Mouse (Mus musculus): Measurements from ENCODE around the gene Lyzl4. TPM values are rescaled to one million over a fixed set of nuclear protein-coding genes. Genes with fewer than 3 reads are reported as not detected.

Gene Lyzl4
- polyA plus RNA-seq, 1 experiment: not detected

- no peak for TF ChIP-seq GATA1 (IDR thresholded peaks at IDR 0.05; ENCODE audit: low read length)
Measured at GRCm38 (mm10) chr9:121630627-121631026, 11.3 kb downstream of the Lyzl4 start.

GRCm38 (mm10) chr9:121624920-121625319 is 17.0 kb downstream of the Lyzl4 start:
- TF ChIP-seq GATA1 (IDR thresholded peaks at IDR 0.05; ENCODE audit: low read length): no peak

- TF ChIP-seq GATA1 (IDR thresholded peaks at IDR 0.05; ENCODE audit: low read length): no peak
Measured at GRCm38 (mm10) chr9:121623235-121623634, 18.7 kb downstream of the Lyzl4 start.

GRCm38 (mm10) chr9:121619441-121619840 is 22.5 kb downstream of the Lyzl4 start:
- TF ChIP-seq GATA1 (IDR thresholded peaks at IDR 0.05; ENCODE audit: low read length): no peak

GRCm38 (mm10) chr9:121616471-121616870 is 25.4 kb downstream of the Lyzl4 start:
- TF ChIP-seq GATA1 (IDR thresholded peaks at IDR 0.05; ENCODE audit: low read length): no peak

- no peak for TF ChIP-seq GATA1 (IDR thresholded peaks at IDR 0.05; ENCODE audit: low read length)
Measured at GRCm38 (mm10) chr9:121614241-121614757, 27.6 kb downstream of the Lyzl4 start.

- TF ChIP-seq GATA1 (IDR thresholded peaks at IDR 0.05; ENCODE audit: low read length): no peak
Measured at GRCm38 (mm10) chr9:121613192-121613591, 28.7 kb downstream of the Lyzl4 start.

- no peak for TF ChIP-seq GATA1 (IDR thresholded peaks at IDR 0.05; ENCODE audit: low read length)
Measured at GRCm38 (mm10) chr9:121609381-121609780, 32.5 kb downstream of the Lyzl4 start.

GRCm38 (mm10) chr9:121606498-121607096 is 35.3 kb downstream of the Lyzl4 start:
- no peak for TF ChIP-seq GATA1 (IDR thresholded peaks at IDR 0.05; ENCODE audit: low read length)

- TF ChIP-seq GATA1 (IDR thresholded peaks at IDR 0.05; ENCODE audit: low read length): no peak
Measured at GRCm38 (mm10) chr9:121605414-121606278, 36.2 kb downstream of the Lyzl4 start.

GRCm38 (mm10) chr9:121602381-121602780 is 39.5 kb downstream of the Lyzl4 start:
- no peak for TF ChIP-seq GATA1 (IDR thresholded peaks at IDR 0.05; ENCODE audit: low read length)

GRCm38 (mm10) chr9:121600861-121601427 is 41.0 kb downstream of the Lyzl4 start:
- TF ChIP-seq GATA1 (IDR thresholded peaks at IDR 0.05; ENCODE audit: low read length): no peak

- TF ChIP-seq GATA1 (IDR thresholded peaks at IDR 0.05; ENCODE audit: low read length): no peak
Measured at GRCm38 (mm10) chr9:121600201-121600860, 41.6 kb downstream of the Lyzl4 start.

GRCm38 (mm10) chr9:121599551-121599950 is 42.3 kb downstream of the Lyzl4 start:
- no peak for TF ChIP-seq GATA1 (IDR thresholded peaks at IDR 0.05; ENCODE audit: low read length)

GRCm38 (mm10) chr9:121598106-121598505 is 43.8 kb downstream of the Lyzl4 start:
- TF ChIP-seq GATA1 (IDR thresholded peaks at IDR 0.05; ENCODE audit: low read length): no peak

- no peak for TF ChIP-seq GATA1 (IDR thresholded peaks at IDR 0.05; ENCODE audit: low read length)
Measured at GRCm38 (mm10) chr9:121594771-121595170, 47.1 kb downstream of the Lyzl4 start.

Data from G1E-ER4 (cell line).